Mouse (Mus musculus): ENCODE results near the gene Gm20388. TPM values are rescaled to one million over a fixed set of nuclear protein-coding genes. Genes with fewer than 3 reads are reported as not detected.

Gm20388 gene
- polyA plus RNA-seq, 1 experiment from 2014 or later: not detected

DNA sequence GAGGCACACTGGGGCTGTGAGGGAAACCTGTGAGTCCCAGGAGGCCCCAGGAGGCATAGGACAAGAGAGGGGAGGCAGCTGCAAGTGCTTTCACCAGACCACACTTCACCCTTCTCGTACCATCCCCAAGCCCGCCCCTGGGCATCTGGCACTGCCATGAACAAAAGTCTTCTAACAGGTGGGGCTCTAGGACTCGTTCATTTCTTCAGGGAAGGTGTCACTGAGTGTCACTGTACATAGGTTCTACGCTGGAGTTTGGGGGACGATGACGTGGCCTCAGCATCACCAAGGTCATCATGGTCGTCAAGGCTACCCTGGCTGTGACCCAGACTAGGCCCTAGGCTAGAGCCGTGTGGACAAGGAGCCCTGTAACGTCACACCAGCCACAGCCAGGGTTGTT lies 1617.1 kb downstream of the Gm20388 start:
- Histone ChIP-seq H3K27me3 (ENCODE audit: control insufficient read depth, insufficient read depth, low read length) (no peaks in the 10 kb centered on the region), H3K4me1 (ENCODE audit: control insufficient read depth, insufficient read depth, low read length) (no peaks in the 10 kb centered on the region), H3K9ac (ENCODE audit: low read length) (no peak overlapping the region), H3K36me3 (ENCODE audit: control insufficient read depth, insufficient read depth, low read length) (no peaks in the 10 kb centered on the region), H3K4me2 (ENCODE audit: low read depth, severe bottlenecking) (no peak overlapping the region), H3K4me3 (ENCODE audit: low read depth, low read length) (no peak overlapping the region), H3K27ac (replicated peaks; ENCODE audit: low read depth, low read length) (no peak overlapping the region), H3K9me3 (ENCODE audit: control insufficient read depth, low read length) (no peaks in the 10 kb centered on the region)
- DNase-seq (ENCODE audit: low spot score): no peak
- no peak for ATAC-seq (ENCODE audit: insufficient number of reproducible peaks, low FRiP score, low TSS enrichment, low read depth)
- 87% methylated on average over 9 of the region's 9 CpGs for WGBS

DNA sequence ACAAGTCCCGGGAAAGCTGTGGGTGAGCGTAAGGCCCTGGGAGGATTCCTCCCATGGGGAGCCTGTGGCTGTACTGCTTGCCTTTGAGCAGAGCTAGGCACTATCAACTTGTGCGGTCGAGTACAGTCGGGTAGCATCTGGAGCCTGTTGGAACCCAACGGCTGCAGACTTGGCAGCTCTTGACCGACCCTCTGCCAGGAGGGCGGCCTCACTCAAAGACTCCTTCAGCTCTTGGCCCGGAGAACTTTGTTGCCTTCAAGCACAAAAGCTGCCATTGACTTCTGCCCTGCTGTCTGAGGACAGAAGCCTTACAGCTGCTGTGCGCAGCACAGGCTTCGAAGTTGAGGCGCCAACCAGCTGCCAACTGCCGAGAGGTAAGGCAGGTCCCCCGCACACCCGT lies 1618.1 kb downstream of the Gm20388 start:
- H3K9me3 ChIP-seq (ENCODE audit: control insufficient read depth, low read length): no peaks in the 10 kb centered on the region
- H3K4me2 ChIP-seq (ENCODE audit: low read depth, severe bottlenecking): no peak overlapping the region
- no peak overlapping the region for H3K27ac ChIP-seq (replicated peaks; ENCODE audit: low read depth, low read length)
- no peak overlapping the region for H3K4me3 ChIP-seq (ENCODE audit: low read depth, low read length)
- ATAC-seq (ENCODE audit: insufficient number of reproducible peaks, low FRiP score, low TSS enrichment, low read depth): no peak
- no peaks in the 10 kb centered on the region for H3K36me3 ChIP-seq (ENCODE audit: control insufficient read depth, insufficient read depth, low read length)
- no peaks in the 10 kb centered on the region for H3K4me1 ChIP-seq (ENCODE audit: control insufficient read depth, insufficient read depth, low read length)
- DNase-seq (ENCODE audit: low spot score): no peak
- H3K27me3 ChIP-seq (ENCODE audit: control insufficient read depth, insufficient read depth, low read length): no peaks in the 10 kb centered on the region
- 91% methylated on average over 15 of the region's 15 CpGs for WGBS
- H3K9ac ChIP-seq (ENCODE audit: low read length): no peak overlapping the region

DNA sequence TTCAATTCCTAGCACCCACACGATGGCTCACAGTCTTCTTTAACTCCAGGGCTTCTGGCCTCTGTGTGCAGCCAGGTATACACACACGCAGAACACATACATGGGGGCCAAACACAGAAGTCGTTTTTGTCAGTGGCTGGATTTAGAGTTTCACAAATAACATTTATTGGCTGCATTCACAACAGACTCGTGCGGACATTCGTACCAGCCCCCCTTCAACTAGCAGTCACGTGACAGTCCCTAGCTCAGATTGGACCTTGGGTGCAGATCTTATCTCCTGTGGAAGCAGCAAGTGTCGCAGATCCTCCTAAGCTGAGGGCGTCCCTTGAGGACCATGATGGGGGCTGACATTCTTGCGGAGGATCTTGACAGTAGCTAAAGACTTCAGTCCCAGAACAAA lies 1620.0 kb downstream of the Gm20388 start:
- no peak overlapping the region for H3K9ac ChIP-seq (ENCODE audit: low read length)
- no peak overlapping the region for H3K27ac ChIP-seq (replicated peaks; ENCODE audit: low read depth, low read length)
- no peak overlapping the region for H3K4me2 ChIP-seq (ENCODE audit: low read depth, severe bottlenecking)
- ATAC-seq (ENCODE audit: insufficient number of reproducible peaks, low FRiP score, low TSS enrichment, low read depth): no peak
- H3K4me1 ChIP-seq (ENCODE audit: control insufficient read depth, insufficient read depth, low read length): no peaks in the 10 kb centered on the region
- H3K9me3 ChIP-seq (ENCODE audit: control insufficient read depth, low read length): no peaks in the 10 kb centered on the region
- no peaks in the 10 kb centered on the region for H3K36me3 ChIP-seq (ENCODE audit: control insufficient read depth, insufficient read depth, low read length)
- H3K27me3 ChIP-seq (ENCODE audit: control insufficient read depth, insufficient read depth, low read length): no peaks in the 10 kb centered on the region
- 81% methylated on average over 10 of the region's 10 CpGs for WGBS
- H3K4me3 ChIP-seq (ENCODE audit: low read depth, low read length): no peak overlapping the region
- DNase-seq (ENCODE audit: low spot score): no peak

DNA sequence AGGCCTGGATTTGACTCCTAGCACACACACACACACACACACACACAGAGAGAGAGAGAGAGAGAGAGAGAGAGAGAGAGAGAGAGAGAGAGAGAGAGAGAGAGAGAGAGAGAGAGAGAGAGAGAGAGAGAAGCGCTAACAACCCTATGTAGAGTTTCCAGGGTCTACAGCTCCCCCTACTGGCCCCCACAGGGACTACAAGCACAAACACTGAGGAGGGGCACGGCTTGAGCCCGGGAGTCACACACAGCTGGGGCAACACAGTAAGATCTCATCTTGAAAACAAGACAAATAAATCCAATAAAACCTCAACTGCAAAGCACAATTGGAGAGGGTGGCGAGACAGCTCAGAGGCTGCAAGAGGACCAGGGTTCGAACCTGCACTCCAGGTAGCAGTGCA lies 1621.7 kb downstream of the Gm20388 start:
- WGBS: 52% methylated on average over 5 of the region's 5 CpGs
- Histone ChIP-seq H3K4me2 (ENCODE audit: low read depth, severe bottlenecking) (no peak overlapping the region), H3K27ac (replicated peaks; ENCODE audit: low read depth, low read length) (no peak overlapping the region), H3K27me3 (ENCODE audit: control insufficient read depth, insufficient read depth, low read length) (no peaks in the 10 kb centered on the region), H3K4me1 (ENCODE audit: control insufficient read depth, insufficient read depth, low read length) (no peaks in the 10 kb centered on the region), H3K4me3 (ENCODE audit: low read depth, low read length) (no peak overlapping the region), H3K36me3 (ENCODE audit: control insufficient read depth, insufficient read depth, low read length) (no peaks in the 10 kb centered on the region), H3K9ac (ENCODE audit: low read length) (no peak overlapping the region), H3K9me3 (ENCODE audit: control insufficient read depth, low read length) (no peaks in the 10 kb centered on the region)
- DNase-seq (ENCODE audit: low spot score): peak; percentile 76
- ATAC-seq (ENCODE audit: insufficient number of reproducible peaks, low FRiP score, low TSS enrichment, low read depth): no peak

DNA sequence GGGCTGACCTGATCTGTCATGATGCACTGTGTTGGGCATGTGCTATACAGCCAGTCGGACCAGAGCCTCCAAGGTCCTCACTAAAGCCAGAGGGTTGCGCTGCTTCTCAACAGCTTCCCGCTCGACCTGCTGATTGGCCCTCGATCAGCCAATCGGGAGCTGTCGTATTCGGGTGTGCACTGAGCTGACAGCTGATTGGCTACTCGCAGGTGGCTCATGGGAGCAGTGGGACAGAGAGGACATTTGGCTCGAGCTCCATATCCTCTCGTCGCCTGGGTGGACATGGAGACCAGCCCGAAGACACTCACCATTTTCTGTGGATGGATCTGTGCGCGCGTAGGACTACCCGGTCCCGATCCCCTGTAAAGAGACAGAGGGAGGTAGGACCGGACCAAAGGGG lies 1631.2 kb downstream of the Gm20388 start:
- DNase-seq (ENCODE audit: low spot score) (no peak), ATAC-seq (ENCODE audit: insufficient number of reproducible peaks, low FRiP score, low TSS enrichment, low read depth) (no peak)
- Histone ChIP-seq H3K9me3 (ENCODE audit: control insufficient read depth, low read length) (no peaks in the 10 kb centered on the region), H3K36me3 (ENCODE audit: control insufficient read depth, insufficient read depth, low read length) (no peaks in the 10 kb centered on the region), H3K9ac (ENCODE audit: low read length) (no peak overlapping the region), H3K4me1 (ENCODE audit: control insufficient read depth, insufficient read depth, low read length) (no peaks in the 10 kb centered on the region), H3K4me2 (ENCODE audit: low read depth, severe bottlenecking) (no peak overlapping the region), H3K27me3 (ENCODE audit: control insufficient read depth, insufficient read depth, low read length) (no peaks in the 10 kb centered on the region), H3K27ac (replicated peaks; ENCODE audit: low read depth, low read length) (no peak overlapping the region), H3K4me3 (ENCODE audit: low read depth, low read length) (no peak overlapping the region)
- WGBS: 76% methylated on average over 19 of the region's 19 CpGs

GRCm38 (mm10) chr8:121542901-121543300 lies 1632.3 kb downstream of the Gm20388 start:
- Histone ChIP-seq H3K36me3 (ENCODE audit: control insufficient read depth, insufficient read depth, low read length) (no peaks in the 10 kb centered on the region), H3K4me1 (ENCODE audit: control insufficient read depth, insufficient read depth, low read length) (no peaks in the 10 kb centered on the region), H3K4me3 (ENCODE audit: low read depth, low read length) (no peak overlapping the region), H3K9ac (ENCODE audit: low read length) (no peak overlapping the region), H3K27ac (replicated peaks; ENCODE audit: low read depth, low read length) (no peak overlapping the region), H3K27me3 (ENCODE audit: control insufficient read depth, insufficient read depth, low read length) (no peaks in the 10 kb centered on the region), H3K9me3 (ENCODE audit: control insufficient read depth, low read length) (no peaks in the 10 kb centered on the region), H3K4me2 (ENCODE audit: low read depth, severe bottlenecking) (no peak overlapping the region)
- ATAC-seq (ENCODE audit: insufficient number of reproducible peaks, low FRiP score, low TSS enrichment, low read depth) (no peak), DNase-seq (ENCODE audit: low spot score) (no peak)
- WGBS: 72% methylated on average over 13 of the region's 13 CpGs

- Histone ChIP-seq H3K9ac (ENCODE audit: low read length) (no peak within 1 kb of the TSS; the same call in 1 of the 2 replicates), H3K4me1 (ENCODE audit: control insufficient read depth, insufficient read depth, low read length) (no peaks in the 10 kb centered on the region), H3K27ac (replicated peaks; ENCODE audit: low read depth, low read length) (no peak within 1 kb of the TSS), H3K27me3 (ENCODE audit: control insufficient read depth, insufficient read depth, low read length) (no peaks in the 10 kb centered on the region), H3K4me2 (ENCODE audit: low read depth, severe bottlenecking) (no peak within 1 kb of the TSS), H3K9me3 (ENCODE audit: control insufficient read depth, low read length) (no peaks in the 10 kb centered on the region), H3K36me3 (ENCODE audit: control insufficient read depth, insufficient read depth, low read length) (no peaks in the 10 kb centered on the region), H3K4me3 (ENCODE audit: low read depth, low read length) (no peak within 1 kb of the TSS)
- ATAC-seq (ENCODE audit: insufficient number of reproducible peaks, low FRiP score, low TSS enrichment, low read depth): no peak
- 85% methylated on average over 12 of the region's 12 CpGs for WGBS
- no peak for DNase-seq (ENCODE audit: low spot score)
Observed at GRCm38 (mm10) chr8:121544276-121544785, 1633.7 kb downstream of the Gm20388 start, which contains the start of gene 1700018B08Rik. TSS of gene 1700018B08Rik (minus strand) at chr8:121544320.

DNA sequence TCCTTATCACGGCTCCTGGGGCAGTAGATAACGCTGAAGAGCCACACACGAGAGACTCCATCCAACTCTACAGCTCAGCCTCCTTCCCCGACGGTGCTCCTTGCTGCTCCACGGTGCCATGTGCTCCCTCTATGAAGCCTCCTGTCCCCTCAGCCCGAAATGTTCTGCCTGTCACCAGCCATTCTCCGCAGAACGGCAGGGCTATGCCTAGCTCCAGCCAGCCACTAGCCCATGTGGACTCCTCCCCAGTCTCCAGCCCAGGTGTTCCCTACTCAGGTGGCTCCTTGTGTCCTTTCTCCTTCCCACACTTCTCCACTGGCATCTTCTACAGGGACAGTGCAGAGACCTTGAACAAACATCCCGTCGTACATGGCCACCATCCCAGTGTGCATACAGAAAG lies 1634.3 kb downstream of the Gm20388 start:
- Histone ChIP-seq H3K36me3 (ENCODE audit: control insufficient read depth, insufficient read depth, low read length) (no peaks in the 10 kb centered on the region), H3K27me3 (ENCODE audit: control insufficient read depth, insufficient read depth, low read length) (no peaks in the 10 kb centered on the region), H3K4me3 (ENCODE audit: low read depth, low read length) (no peak overlapping the region), H3K4me1 (ENCODE audit: control insufficient read depth, insufficient read depth, low read length) (no peaks in the 10 kb centered on the region), H3K9me3 (ENCODE audit: control insufficient read depth, low read length) (no peaks in the 10 kb centered on the region), H3K9ac (ENCODE audit: low read length) (no peak overlapping the region), H3K4me2 (ENCODE audit: low read depth, severe bottlenecking) (no peak overlapping the region), H3K27ac (replicated peaks; ENCODE audit: low read depth, low read length) (no peak overlapping the region)
- DNase-seq (ENCODE audit: low spot score) (no peak), ATAC-seq (ENCODE audit: insufficient number of reproducible peaks, low FRiP score, low TSS enrichment, low read depth) (no peak)
- 79% methylated on average over 11 of the region's 11 CpGs for WGBS

GRCm38 (mm10) chr8:121547132-121547531 lies 1636.5 kb downstream of the Gm20388 start:
- no peak overlapping the region for H3K4me2 ChIP-seq (ENCODE audit: low read depth, severe bottlenecking)
- WGBS: 11% methylated on average over 7 of the region's 7 CpGs
- DNase-seq (ENCODE audit: low spot score): peak; percentile 85
- H3K9me3 ChIP-seq (ENCODE audit: control insufficient read depth, low read length): no peaks in the 10 kb centered on the region
- no peaks in the 10 kb centered on the region for H3K4me1 ChIP-seq (ENCODE audit: control insufficient read depth, insufficient read depth, low read length)
- no peaks in the 10 kb centered on the region for H3K27me3 ChIP-seq (ENCODE audit: control insufficient read depth, insufficient read depth, low read length)
- H3K36me3 ChIP-seq (ENCODE audit: control insufficient read depth, insufficient read depth, low read length): peaks cover 5% of the 10 kb centered on the region; the same call in 1 of the 2 replicates
- H3K27ac ChIP-seq (replicated peaks; ENCODE audit: low read depth, low read length): no peak overlapping the region
- no peak overlapping the region for H3K9ac ChIP-seq (ENCODE audit: low read length)
- ATAC-seq (ENCODE audit: insufficient number of reproducible peaks, low FRiP score, low TSS enrichment, low read depth): no peak
- no peak overlapping the region for H3K4me3 ChIP-seq (ENCODE audit: low read depth, low read length)
